Mouse (Mus musculus): Measurements from ENCODE around the gene Srd5a3.

GRCm38 (mm10) chr5:76108496-76108895 lies 31.6 kb upstream of the Srd5a3 start:
- TF ChIP-seq CTCF (IDR thresholded peaks at IDR 0.05; ENCODE audit: low read depth), result no peak
- no peak for TF ChIP-seq EP300 (IDR thresholded peaks at IDR 0.05; ENCODE audit: low read depth)

Measured in heart, postnatal 0 days (tissue).